Mouse (Mus musculus) embryo, embryonic 10.5 days (tissue): ENCODE results near the gene A730049H05Rik.

Experiments
- DNase-seq: peaks from one replicate; pipeline ENCODE4 v3.0.0-alpha.2; 2015; ENCODE audit warnings: low spot score

Gene A730049H05Rik

DNA sequence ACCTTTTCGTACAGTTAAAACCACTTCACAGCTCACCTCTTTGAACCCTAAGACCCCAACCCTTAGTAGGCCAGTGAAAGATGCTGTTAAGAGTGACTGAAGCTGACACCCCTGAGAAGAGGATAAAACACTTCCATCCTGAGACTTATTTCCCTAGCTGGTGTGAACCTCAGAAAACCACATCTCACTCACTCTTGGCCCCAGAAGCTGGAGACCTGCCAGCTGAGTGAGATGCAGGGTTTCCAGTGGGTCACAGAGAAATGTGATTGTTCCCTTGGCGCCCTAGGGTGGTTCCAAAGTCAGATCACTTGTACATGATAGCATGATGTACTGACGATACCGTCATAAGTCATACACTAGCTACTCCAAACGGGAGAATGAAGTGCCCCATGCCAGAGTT is 66.2 kb downstream of the A730049H05Rik start:
- no peak for DNase-seq

GRCm38 (mm10) chr6:92883131-92883900 is 67.0 kb downstream of the A730049H05Rik start:
- peak; percentile 33 for DNase-seq

- peak; percentile 37 for DNase-seq
Observed at GRCm38 (mm10) chr6:92891535-92891934, 75.3 kb downstream of the A730049H05Rik start.
